Mouse (Mus musculus) midbrain, embryonic 14.5 days (tissue): ENCODE measurements at regions not wholly inside any gene's neighbourhood (a gene's known extent, or its start where the extent isn't known, plus 50 kb on each side); places are given as distances from the start of the nearest gene placed in this dataset.

Source experiments
- ATAC-seq: fragments of 200-750 bp; cut with Nextera tagmentation; 2 replicates; pipeline ENCODE4 v1.8.0; 2017; ENCODE audit warnings: moderate number of reproducible peaks, moderate library complexity; ENCODE audit not compliant: low FRiP score, low TSS enrichment
- DNase-seq: peaks from one replicate; pipeline ENCODE4 v3.0.0-alpha.2; 2015
- H3K27ac ChIP-seq: fragments of 300-500 bp; sonication (generic); replicated peaks from 2 replicates; pipeline ENCODE4 v1.5.1; 2014; ENCODE audit warnings: mild to moderate bottlenecking, low read depth, low read length, moderate library complexity
- H3K27me3 ChIP-seq: fragments of 300-500 bp; sonication (generic); 2 replicates; pipeline ENCODE4 v1.6.1; 2014; ENCODE audit warnings: low read length, control low read depth, mixed read lengths; ENCODE audit not compliant: control insufficient read depth, insufficient read depth
- H3K36me3 ChIP-seq: fragments of 300-500 bp; sonication (generic); 2 replicates; pipeline ENCODE4 v1.6.1; 2014; ENCODE audit warnings: low read length, control low read depth; ENCODE audit not compliant: control insufficient read depth, insufficient read depth
- H3K4me1 ChIP-seq: fragments of 300-500 bp; sonication (generic); 2 replicates; pipeline ENCODE4 v1.6.1; 2014; ENCODE audit warnings: mild to moderate bottlenecking, antibody characterized with exemption, low read length, control low read depth; ENCODE audit not compliant: control insufficient read depth, insufficient read depth
- H3K4me2 ChIP-seq: fragments of 300-500 bp; sonication (generic); 2 replicates; pipeline ENCODE4 v1.6.1; 2014; ENCODE audit warnings: mild to moderate bottlenecking, low read length, moderate library complexity
- H3K4me3 ChIP-seq: fragments of 300-500 bp; sonication (generic); replicated peaks from 2 replicates; pipeline ENCODE4 v1.5.1; 2014; ENCODE audit warnings: low read depth, low read length
- H3K9ac ChIP-seq: fragments of 300-500 bp; sonication (generic); replicated peaks from 2 replicates; pipeline ENCODE4 v1.6.1; 2014; ENCODE audit warnings: mild to moderate bottlenecking, low read length, moderate library complexity
- H3K9me3 ChIP-seq: fragments of 300-500 bp; sonication (generic); 2 replicates; pipeline ENCODE4 v1.6.1; 2016; ENCODE audit warnings: low read length, control low read depth, mixed read lengths; ENCODE audit not compliant: control insufficient read depth
- WGBS: fragments of 180-500 bp; shearing (Covaris S2); extraction: QIAGEN DNeasy Blood & Tissue Kit; methylation state at CpG from one replicate; pipeline ENCODE4 v1.1.7; 2014; 5-methylcytosine and 5-hydroxymethylcytosine counted together

DNA sequence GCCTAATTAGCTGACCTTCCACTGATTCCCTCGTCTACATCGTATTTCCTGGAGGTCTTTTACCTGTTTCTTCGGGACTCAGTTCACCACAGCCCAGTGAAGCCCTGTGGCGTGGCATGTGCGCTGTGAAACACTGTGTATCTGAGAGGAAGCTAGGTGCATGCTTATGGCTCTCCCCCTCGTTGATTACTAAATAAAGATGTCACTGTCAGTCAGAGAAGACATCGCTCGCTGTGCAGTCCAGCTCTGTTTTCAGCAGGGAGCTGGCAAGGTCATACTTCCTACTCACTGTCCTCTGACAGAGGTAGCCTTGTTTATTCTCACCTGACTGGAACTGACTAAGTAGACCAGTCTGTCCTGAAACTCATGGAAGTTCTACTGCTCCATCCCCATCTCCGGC lies 68.7 kb upstream of the Adrb1 start:
- Histone ChIP-seq H3K4me3 (no peak overlapping the region), H3K27me3 (no peaks in the 10 kb centered on the region), H3K27ac (no peak overlapping the region), H3K4me1 (peaks cover 13% of the 10 kb centered on the region; the same call in 1 of the 2 replicates), H3K36me3 (no peaks in the 10 kb centered on the region), H3K9me3 (no peaks in the 10 kb centered on the region), H3K4me2 (peak overlapping the region; percentile 40; the same call in 1 of the 2 replicates), H3K9ac (no peak overlapping the region)
- no peak for DNase-seq
- WGBS: 30% methylated on average over 9 of the region's 9 CpGs
- no peak; the same call in 1 of the 2 replicates for ATAC-seq

DNA sequence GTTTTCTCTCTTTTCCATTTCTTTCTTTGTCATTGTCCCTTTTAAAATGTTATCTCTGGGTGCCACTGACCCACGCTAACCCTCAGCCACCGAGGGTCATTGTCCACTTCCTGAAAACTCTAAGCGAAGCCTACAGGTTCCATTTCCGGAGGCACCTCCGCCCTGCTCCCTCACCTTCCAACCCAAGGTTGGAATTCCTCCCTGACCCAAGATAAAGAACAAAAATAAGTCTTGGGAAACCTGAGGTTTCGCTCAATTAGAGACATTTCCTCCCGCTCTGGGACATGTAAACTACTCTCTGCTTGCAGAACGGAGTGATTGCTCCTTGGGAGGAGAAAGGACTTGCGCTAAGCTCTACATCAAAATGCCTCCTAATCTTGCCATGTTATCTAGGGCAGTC lies 66.7 kb upstream of the Adrb1 start:
- no peak for DNase-seq
- H3K4me2 ChIP-seq: no peak overlapping the region
- ATAC-seq: no peak
- H3K36me3 ChIP-seq: no peaks in the 10 kb centered on the region
- no peaks in the 10 kb centered on the region for H3K9me3 ChIP-seq
- H3K4me1 ChIP-seq: peaks cover 13% of the 10 kb centered on the region; the same call in 1 of the 2 replicates
- no peaks in the 10 kb centered on the region for H3K27me3 ChIP-seq
- 94% methylated on average over 9 of the region's 9 CpGs for WGBS
- H3K9ac ChIP-seq: no peak overlapping the region
- no peak overlapping the region for H3K27ac ChIP-seq
- H3K4me3 ChIP-seq: no peak overlapping the region

DNA sequence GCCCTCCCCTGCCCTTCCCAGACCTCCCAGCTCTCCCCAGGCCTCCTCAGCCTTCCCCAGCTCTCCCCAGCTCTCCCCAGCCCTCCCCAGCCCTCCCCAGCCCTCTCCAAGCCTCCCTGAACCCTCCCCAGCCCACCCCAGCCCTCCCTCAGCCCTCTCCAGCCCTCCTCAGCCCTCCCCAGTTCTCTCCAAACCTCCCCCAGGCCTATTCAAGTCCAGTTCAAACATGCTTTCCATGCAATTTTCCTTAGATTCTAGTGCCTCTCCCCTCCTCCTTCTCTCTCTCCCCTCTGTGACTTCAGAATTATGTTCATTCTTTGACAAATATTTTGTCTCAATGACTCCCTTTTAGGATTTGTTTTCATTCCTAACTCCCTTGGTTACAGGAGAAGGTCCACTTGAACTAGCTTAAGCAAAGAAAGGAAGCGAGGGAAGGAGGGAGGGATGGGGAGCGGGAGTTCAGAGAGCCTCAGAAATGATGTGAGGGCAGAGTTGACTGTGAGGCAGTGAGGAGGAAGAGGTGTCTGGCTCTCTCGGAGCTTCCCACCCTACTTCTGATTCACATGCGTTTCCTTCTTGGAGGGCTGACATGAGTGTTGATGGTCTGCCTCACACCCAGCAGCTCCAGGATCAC lies 61.3 kb upstream of the Adrb1 start:
- H3K4me1 ChIP-seq: 0 out of 2 replicates have a peak, but pooled peaks cover 3% of the 10 kb centered on the region
- 73% methylated on average over 4 of the region's 4 CpGs for WGBS
- no peaks in the 10 kb centered on the region for H3K36me3 ChIP-seq
- no peaks in the 10 kb centered on the region for H3K27me3 ChIP-seq
- no peak overlapping the region for H3K27ac ChIP-seq
- H3K4me2 ChIP-seq: no peak overlapping the region
- H3K4me3 ChIP-seq: no peak overlapping the region
- ATAC-seq (no peak), DNase-seq (no peak)
- H3K9ac ChIP-seq: no peak overlapping the region
- H3K9me3 ChIP-seq: no peaks in the 10 kb centered on the region

DNA sequence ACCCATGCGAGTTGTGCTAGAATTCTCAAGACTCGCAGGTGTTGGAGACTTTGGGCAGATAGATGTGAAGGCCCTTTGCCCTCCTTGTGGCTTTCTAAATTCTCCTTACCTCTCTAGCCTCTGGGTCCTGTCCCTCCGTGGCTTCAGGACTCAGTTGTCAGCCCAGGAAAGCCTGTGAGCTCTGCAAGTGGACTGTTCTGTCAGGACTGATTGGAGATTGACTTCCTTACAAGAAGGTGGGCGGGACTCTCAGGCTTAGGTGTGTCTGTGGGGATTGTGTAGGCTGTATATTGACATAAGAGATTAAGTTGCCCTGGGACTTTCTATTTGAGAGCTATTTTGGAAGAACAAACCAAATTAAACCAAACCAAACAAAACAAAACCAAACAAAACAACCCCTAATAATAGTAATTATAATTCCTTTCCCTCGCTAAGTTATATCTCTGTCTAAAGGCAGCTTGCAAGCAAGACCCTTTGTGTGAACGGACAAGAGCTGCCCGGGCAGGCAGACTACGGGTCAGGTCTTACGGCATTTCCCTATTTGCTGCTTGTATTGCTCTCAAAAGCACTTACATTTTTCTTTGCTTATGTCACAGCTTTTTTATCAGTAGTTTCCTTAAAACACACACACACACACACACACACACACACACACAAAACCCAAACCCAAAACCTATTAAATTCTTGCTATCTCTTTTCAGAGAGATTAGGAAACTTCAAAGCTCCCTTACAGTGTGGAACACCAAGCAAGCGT lies 58.3 kb upstream of the Adrb1 start:
- Histone ChIP-seq H3K27ac (no peak overlapping the region), H3K4me2 (no peak overlapping the region), H3K36me3 (no peaks in the 10 kb centered on the region), H3K4me1 (0 out of 2 replicates have a peak, but pooled peaks cover 3% of the 10 kb centered on the region), H3K9me3 (no peaks in the 10 kb centered on the region), H3K27me3 (no peaks in the 10 kb centered on the region), H3K4me3 (no peak overlapping the region), H3K9ac (no peak overlapping the region)
- 46% methylated on average over 10 of the region's 10 CpGs for WGBS
- ATAC-seq (no peak), DNase-seq (no peak)

DNA sequence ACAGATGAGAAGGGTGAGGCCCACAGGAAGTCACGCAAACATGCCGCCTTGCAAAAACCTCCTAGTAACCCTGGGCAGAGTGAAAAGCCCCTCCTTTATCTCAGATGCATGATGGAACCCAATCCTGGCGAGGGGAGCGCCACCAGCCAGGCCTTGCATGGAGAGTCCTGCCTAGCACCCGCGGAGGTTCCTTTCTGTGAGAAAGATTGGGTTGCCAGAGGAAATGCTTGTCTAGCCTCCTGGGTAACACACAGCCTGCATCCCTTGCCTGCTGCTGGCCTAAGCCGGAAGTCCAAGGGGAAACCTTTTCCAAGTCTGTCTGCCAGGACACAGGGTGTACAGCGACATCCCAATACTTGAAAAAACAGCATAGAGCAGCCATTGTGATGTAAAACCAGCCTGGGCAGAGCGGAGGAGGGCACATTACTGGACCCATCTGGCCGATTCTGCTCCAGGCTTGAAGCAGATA lies 57.7 kb upstream of the Adrb1 start:
- no peaks in the 10 kb centered on the region for H3K9me3 ChIP-seq
- H3K4me3 ChIP-seq: no peak overlapping the region
- WGBS: 46% methylated on average over 10 of the region's 10 CpGs
- no peaks in the 10 kb centered on the region for H3K36me3 ChIP-seq
- peak overlapping the region; percentile 41; the same call in 1 of the 2 replicates for H3K27ac ChIP-seq
- no peaks in the 10 kb centered on the region for H3K27me3 ChIP-seq
- H3K4me1 ChIP-seq: 0 out of 2 replicates have a peak, but pooled peaks cover 3% of the 10 kb centered on the region
- ATAC-seq (0 out of 2 replicates have a peak, but pooled peaks have one; percentile 31), DNase-seq (peak; percentile 47)
- no peak overlapping the region for H3K9ac ChIP-seq
- no peak overlapping the region for H3K4me2 ChIP-seq

DNA sequence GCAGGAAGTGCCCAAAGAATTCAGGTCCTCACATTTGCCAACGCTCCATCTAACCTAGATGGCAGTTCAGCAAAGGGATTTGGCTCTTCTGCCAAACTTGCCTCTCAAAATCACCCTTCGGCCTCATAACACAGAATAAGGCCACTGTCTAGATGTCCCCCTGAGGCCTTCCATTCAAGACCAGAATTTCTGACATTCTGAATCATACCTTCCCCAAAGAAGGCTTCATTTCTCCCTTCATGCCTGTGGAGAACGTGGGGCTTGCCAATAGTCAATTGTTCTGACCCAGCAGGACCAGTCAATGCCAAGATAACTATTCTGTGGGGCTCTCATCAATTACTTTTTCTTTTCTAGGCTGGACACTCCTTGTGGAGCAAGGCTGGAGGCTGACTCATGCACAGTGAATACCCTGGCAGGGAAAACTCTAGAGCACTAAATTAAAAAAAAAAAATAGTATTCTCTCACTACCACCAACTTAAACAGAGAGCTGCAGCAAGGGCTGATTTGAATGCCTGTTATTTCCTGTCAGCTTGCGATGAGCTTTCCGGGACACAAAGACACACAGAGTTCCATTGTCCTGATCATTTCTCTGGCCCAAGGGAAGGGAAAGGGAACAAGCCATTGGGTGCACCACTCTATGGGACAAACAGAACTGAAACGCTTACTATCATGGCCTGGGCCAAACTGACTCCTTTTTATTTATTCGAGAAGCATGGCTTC lies 56.9 kb upstream of the Adrb1 start:
- Histone ChIP-seq H3K4me2 (no peak overlapping the region), H3K9me3 (no peaks in the 10 kb centered on the region), H3K4me3 (no peak overlapping the region), H3K27ac (peak overlapping the region; percentile 41; the same call in 1 of the 2 replicates), H3K36me3 (no peaks in the 10 kb centered on the region), H3K27me3 (no peaks in the 10 kb centered on the region), H3K9ac (no peak overlapping the region), H3K4me1 (0 out of 2 replicates have a peak, but pooled peaks cover 3% of the 10 kb centered on the region)
- 77% methylated on average over 7 of the region's 7 CpGs for WGBS
- DNase-seq (no peak), ATAC-seq (no peak)

DNA sequence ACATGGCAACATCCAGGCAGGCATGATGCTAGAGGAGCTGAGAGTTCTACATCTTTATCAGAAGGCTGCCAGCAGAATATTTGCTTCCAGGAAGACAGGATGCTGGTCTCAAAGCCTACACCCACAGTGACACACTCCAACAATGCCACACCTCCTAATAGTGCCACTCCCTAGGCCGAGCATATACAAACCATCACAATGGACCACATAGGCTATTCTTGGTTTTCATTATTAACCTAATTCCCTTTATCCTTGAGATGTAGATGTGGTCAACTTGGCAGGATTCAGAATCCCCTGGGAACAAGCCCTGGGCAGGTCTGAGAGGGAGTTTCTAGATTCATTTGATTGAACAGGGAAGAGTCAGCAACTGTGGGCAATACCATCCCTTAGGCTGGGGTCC lies 56.0 kb upstream of the Adrb1 start:
- ATAC-seq: no peak
- H3K36me3 ChIP-seq: no peaks in the 10 kb centered on the region
- DNase-seq: no peak
- 0 out of 2 replicates have a peak, but pooled peaks cover 3% of the 10 kb centered on the region for H3K4me1 ChIP-seq
- H3K27me3 ChIP-seq: no peaks in the 10 kb centered on the region
- H3K9me3 ChIP-seq: no peaks in the 10 kb centered on the region
- 73% methylated on average over 1 of the region's 1 CpGs for WGBS
- H3K27ac ChIP-seq: no peak overlapping the region
- H3K9ac ChIP-seq: no peak overlapping the region
- no peak overlapping the region for H3K4me3 ChIP-seq
- H3K4me2 ChIP-seq: no peak overlapping the region

DNA sequence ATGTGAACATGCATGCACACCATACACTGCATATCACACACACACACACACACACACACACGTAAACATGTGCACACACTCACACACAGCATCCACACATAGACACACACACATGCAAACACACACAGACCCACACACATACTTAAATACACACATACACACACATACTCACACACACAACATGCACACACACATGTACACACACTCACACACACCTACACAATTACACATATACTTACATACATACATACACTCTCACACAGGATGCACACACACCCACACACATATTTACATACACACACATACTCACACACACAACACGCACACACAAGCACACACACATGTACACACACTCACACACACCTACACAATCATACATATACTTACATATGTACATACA lies 54.1 kb upstream of the Adrb1 start:
- Histone ChIP-seq H3K27me3 (no peaks in the 10 kb centered on the region), H3K9me3 (no peaks in the 10 kb centered on the region), H3K9ac (no peak overlapping the region), H3K4me1 (0 out of 2 replicates have a peak, but pooled peaks cover 3% of the 10 kb centered on the region), H3K4me2 (no peak overlapping the region), H3K27ac (no peak overlapping the region), H3K36me3 (no peaks in the 10 kb centered on the region), H3K4me3 (no peak overlapping the region)
- 86% methylated on average over 2 of the region's 2 CpGs for WGBS
- no peak for ATAC-seq
- no peak for DNase-seq
